Mouse (Mus musculus) liver, adult 2 months (tissue): ENCODE results near the gene Cct4. TPM values are rescaled to one million over a fixed set of nuclear protein-coding genes. Genes with fewer than 3 reads are reported as not detected.

Source experiments
- DNase-seq: peaks from one replicate; pipeline ENCODE4 v3.0.0-alpha.2; 2011; ENCODE audit warnings: low read depth, low spot score; ENCODE audit errors: extremely low read depth
- H3K27ac ChIP-seq: fragments of 200-500 bp; replicated peaks from 2 replicates; pipeline ENCODE4 v1.5.1; 2012; ENCODE audit warnings: low read depth, mild to moderate bottlenecking, control low read depth, inconsistent platforms, low read length; ENCODE audit not compliant: insufficient read depth
- H3K27me3 ChIP-seq: fragments of 200-500 bp; 2 replicates; pipeline ENCODE4 v1.6.1; 2012; ENCODE audit warnings: mild to moderate bottlenecking, moderate library complexity, low read length, inconsistent platforms; ENCODE audit not compliant: control insufficient read depth, insufficient read depth
- H3K36me3 ChIP-seq: fragments of 200-500 bp; 2 replicates; pipeline ENCODE4 v1.6.1; 2012; ENCODE audit warnings: low read length, inconsistent platforms; ENCODE audit not compliant: control insufficient read depth, insufficient read depth
- H3K4me1 ChIP-seq: fragments of 200-500 bp; 2 replicates; pipeline ENCODE4 v1.6.1; 2011; ENCODE audit warnings: low read length; ENCODE audit not compliant: control insufficient read depth, insufficient read depth
- H3K4me3 ChIP-seq: fragments of 200-500 bp; 2 replicates; pipeline ENCODE4 v1.5.1; 2011; ENCODE audit warnings: low read depth, mild to moderate bottlenecking, control low read depth, low read length, moderate library complexity; ENCODE audit not compliant: insufficient read depth
- H3K79me2 ChIP-seq: fragments of 200-500 bp; 2 replicates; pipeline ENCODE4 v1.6.1; 2012; ENCODE audit warnings: inconsistent platforms, mild to moderate bottlenecking, low read length, moderate library complexity; ENCODE audit not compliant: control insufficient read depth, insufficient read depth
- H3K9ac ChIP-seq: fragments of 200-500 bp; 2 replicates; pipeline ENCODE4 v1.6.1; 2012; ENCODE audit warnings: low read depth, mild to moderate bottlenecking, control low read depth, inconsistent platforms, low read length
- CTCF ChIP-seq: fragments of 200-500 bp; IDR thresholded peaks from 2 replicates; pipeline ENCODE4 v1.5.1; 2011; ENCODE audit warnings: low read depth, low read length, control low read depth
- POLR2A ChIP-seq: fragments of 200-500 bp; IDR thresholded peaks from 2 replicates; pipeline ENCODE4 v1.6.1; 2011; ENCODE audit warnings: low read length, control low read depth; ENCODE audit not compliant: insufficient read depth; ENCODE audit errors: extremely low read depth
- WGBS: fragments of 180-500 bp; shearing (Covaris S2); methylation state at CpG from one replicate; pipeline ENCODE4 v1.1.7; 2018; 5-methylcytosine and 5-hydroxymethylcytosine counted together
- polyA plus RNA-seq: library from polyadenylated mRNA; depleted of rRNA; stranded (reverse); fragments of >200 nt; gene quantifications from 2 replicates; pipeline ENCODE4 v1.2.3, GENCODE M21; 2012; rRNA removed
- total RNA-seq: library from RNA; depleted of rRNA; stranded (reverse); fragments of >200 nt; gene quantifications from 2 replicates; pipeline ENCODE4 v1.2.3, GENCODE M21; 2014; rRNA removed

Gene Cct4
- total and polyA plus RNA-seq, 2 experiments = 86.8 to 89.2 TPM

DNA sequence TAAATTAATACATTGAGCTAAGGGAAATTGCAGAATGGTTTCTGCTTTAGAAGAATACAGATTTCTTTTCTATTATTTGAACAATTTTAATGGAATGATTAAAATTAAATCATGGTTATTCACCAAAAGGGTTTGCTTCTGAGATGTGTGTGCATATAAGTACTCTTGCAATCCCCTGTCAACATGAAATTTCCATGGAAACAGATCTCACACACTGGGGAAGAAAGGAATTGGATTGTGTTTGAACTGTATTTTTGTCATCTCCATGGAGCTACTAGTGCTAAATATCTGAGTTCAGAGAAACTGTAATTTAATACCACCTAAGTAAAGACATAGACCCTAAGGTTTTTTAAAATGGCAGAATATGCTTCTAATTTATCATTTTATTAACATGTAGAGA, 59.3 kb downstream of the Cct4 start:
- H3K27ac ChIP-seq = no peak overlapping the region
- DNase-seq = no peak
- H3K4me1 ChIP-seq = 0 out of 2 replicates have a peak, but pooled peaks cover 2% of the 10 kb centered on the region
- no peaks in the 10 kb centered on the region for H3K27me3 ChIP-seq
- H3K4me3 ChIP-seq = no peak overlapping the region
- no peak overlapping the region for H3K9ac ChIP-seq
- H3K79me2 ChIP-seq = no peaks in the 10 kb centered on the region
- H3K36me3 ChIP-seq = no peaks in the 10 kb centered on the region
- TF ChIP-seq POLR2A (no peak), CTCF (no peak)

DNA sequence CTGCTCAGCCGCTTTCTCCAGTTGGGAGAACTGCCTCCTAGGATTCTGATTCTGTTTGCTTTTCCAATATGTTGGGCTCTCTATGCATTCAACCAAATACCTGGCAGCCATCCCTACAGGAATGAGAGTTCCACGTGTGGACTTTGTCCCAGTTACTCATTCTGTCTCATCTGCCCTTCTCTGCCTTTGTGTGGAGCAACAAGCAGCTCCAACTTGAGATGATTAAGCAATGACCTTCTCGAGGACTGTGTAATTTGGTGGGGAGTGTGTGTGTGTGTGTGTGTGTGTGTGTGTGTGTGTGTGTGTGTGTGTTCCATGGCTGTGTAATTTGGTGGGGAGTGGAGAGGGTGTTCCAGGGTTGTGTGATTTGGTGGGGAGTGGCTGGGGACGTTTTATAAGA, 62.0 kb downstream of the Cct4 start:
- H3K79me2 ChIP-seq = no peaks in the 10 kb centered on the region
- H3K36me3 ChIP-seq = no peaks in the 10 kb centered on the region
- DNase-seq = peak; percentile 46
- H3K27me3 ChIP-seq = no peaks in the 10 kb centered on the region
- 0 out of 2 replicates have a peak, but pooled peaks cover 2% of the 10 kb centered on the region for H3K4me1 ChIP-seq
- 31% methylated on average over 4 of the region's 4 CpGs for WGBS
- no peak for TF ChIP-seq POLR2A
- TF ChIP-seq CTCF = no peak
- no peak overlapping the region for H3K27ac ChIP-seq
- H3K4me3 ChIP-seq = no peak overlapping the region
- no peak overlapping the region for H3K9ac ChIP-seq

Other genes starting within 250 kb of the Cct4 start
- 8.1 and 8.5 TPM in 2 replicates for gene B3gnt2, start 129.6 kb upstream of the Cct4 start, total RNA-seq
- gene B3gnt2, start 129.6 kb upstream of the Cct4 start, polyA plus RNA-seq = 5.6 and 6.2 TPM in 2 replicates
- 5.6 and 6.8 TPM in 2 replicates for gene Zrsr1, start 18.5 kb upstream of the Cct4 start, total RNA-seq
- 3.8 and 4.9 TPM in 2 replicates for gene Zrsr1, start 18.5 kb upstream of the Cct4 start, polyA plus RNA-seq
- gene Gm28048, start 8.4 kb upstream of the Cct4 start, total RNA-seq = 12.4 and 13.0 TPM in 2 replicates
- not detected in 2 replicates for gene Gm28048, start 8.4 kb upstream of the Cct4 start, polyA plus RNA-seq
- gene Commd1, start 8.1 kb upstream of the Cct4 start, total RNA-seq = 42.4 and 53.5 TPM in 2 replicates
- gene Commd1, start 8.1 kb upstream of the Cct4 start, polyA plus RNA-seq = 15.9 and 18.5 TPM in 2 replicates
- 1.9 and 3.8 TPM in 2 replicates for gene Fam161a, start 17.0 kb downstream of the Cct4 start, total RNA-seq
- 0.95 and 1.0 TPM in 2 replicates for gene Fam161a, start 17.0 kb downstream of the Cct4 start, polyA plus RNA-seq